Mouse (Mus musculus) heart, embryonic 13.5 days (tissue): ENCODE results near the gene Ephb1. TPM values are rescaled to one million over a fixed set of nuclear protein-coding genes. Genes with fewer than 3 reads are reported as not detected.

Experiments used
- ATAC-seq: fragments of 200-750 bp; cut with Nextera tagmentation; 2 replicates; pipeline ENCODE4 v1.8.0; 2017; ENCODE audit warnings: moderate TSS enrichment; ENCODE audit not compliant: insufficient number of reproducible peaks, low FRiP score, low TSS enrichment; ENCODE audit errors: extremely low read depth
- H3K27ac ChIP-seq: fragments of 300-500 bp; sonication (generic); replicated peaks from 2 replicates; pipeline ENCODE4 v1.5.1; 2015; ENCODE audit warnings: moderate library complexity, mild to moderate bottlenecking, inconsistent platforms
- H3K27me3 ChIP-seq: fragments of 300-500 bp; sonication (generic); replicated peaks from 2 replicates; pipeline ENCODE4 v1.6.1; 2015; ENCODE audit warnings: mild to moderate bottlenecking, inconsistent platforms
- H3K36me3 ChIP-seq: fragments of 300-500 bp; sonication (generic); 2 replicates; pipeline ENCODE4 v1.6.1; 2015; ENCODE audit warnings: mild to moderate bottlenecking, inconsistent platforms
- H3K4me1 ChIP-seq: fragments of 300-500 bp; sonication (generic); 2 replicates; pipeline ENCODE4 v1.6.1; 2015; ENCODE audit warnings: inconsistent platforms
- H3K4me2 ChIP-seq: fragments of 300-500 bp; sonication (generic); 2 replicates; pipeline ENCODE4 v1.6.1; 2015; ENCODE audit warnings: inconsistent platforms, mild to moderate bottlenecking, moderate library complexity
- H3K4me3 ChIP-seq: fragments of 300-500 bp; sonication (generic); 2 replicates; pipeline ENCODE4 v1.5.1; 2015; ENCODE audit warnings: moderate library complexity, mild to moderate bottlenecking, inconsistent platforms
- H3K9ac ChIP-seq: fragments of 300-500 bp; sonication (generic); 2 replicates; pipeline ENCODE4 v1.6.1; 2015; ENCODE audit warnings: inconsistent platforms, mild to moderate bottlenecking, moderate library complexity
- H3K9me3 ChIP-seq: fragments of 300-500 bp; sonication (generic); 2 replicates; pipeline ENCODE4 v1.6.1; 2016; ENCODE audit warnings: inconsistent platforms
- WGBS: fragments of 180-500 bp; shearing (Covaris S2); methylation state at CpG from one replicate; pipeline ENCODE4 v1.1.7; 2015; ENCODE audit warnings: mixed read lengths; 5-methylcytosine and 5-hydroxymethylcytosine counted together
- polyA plus RNA-seq: library from polyadenylated mRNA; unstranded; fragments of >200 nt; fragmentation: Nextera tagmentation; extraction: Ambion mirVana; gene quantifications from 2 replicates; pipeline ENCODE4 v1.2.1, GENCODE M21; 2015

The Ephb1 gene
- 0.96 and 1.4 TPM in 2 replicates for polyA plus RNA-seq

GRCm38 (mm10) chr9:102354561-102354973 is at the start of gene Ephb1:
TSS of gene Ephb1 (minus strand) at chr9:102354693.
- Histone ChIP-seq H3K9ac (peak within 1 kb of the TSS; percentile 65), H3K27ac (no peak within 1 kb of the TSS), H3K4me1 (peaks cover 32% of the 10 kb centered on the region), H3K4me3 (peak within 1 kb of the TSS; percentile 59), H3K9me3 (no peaks in the 10 kb centered on the region), H3K36me3 (no peaks in the 10 kb centered on the region), H3K4me2 (peak within 1 kb of the TSS; percentile 99), H3K27me3 (peaks cover 95% of the 10 kb centered on the region)
- peak; percentile 72 for ATAC-seq
- under 1% methylated on average over 22 of the region's 22 CpGs for WGBS

GRCm38 (mm10) chr9:102403086-102404021 is 48.9 kb upstream of the Ephb1 start:
- Histone ChIP-seq H3K9ac (no peak overlapping the region), H3K4me1 (peaks cover 13% of the 10 kb centered on the region), H3K4me3 (no peak overlapping the region), H3K36me3 (no peaks in the 10 kb centered on the region), H3K27ac (no peak overlapping the region), H3K27me3 (peaks cover 40% of the 10 kb centered on the region), H3K9me3 (no peaks in the 10 kb centered on the region), H3K4me2 (0 out of 2 replicates have a peak overlapping the region, but pooled peaks have one; percentile 6)
- no peak for ATAC-seq
- WGBS, result 20% methylated on average over 18 of the region's 18 CpGs

GRCm38 (mm10) chr9:102402671-102403070 is 48.2 kb upstream of the Ephb1 start:
- Histone ChIP-seq H3K36me3 (no peaks in the 10 kb centered on the region), H3K4me3 (no peak overlapping the region), H3K27ac (no peak overlapping the region), H3K4me1 (peaks cover 12% of the 10 kb centered on the region), H3K9ac (no peak overlapping the region), H3K4me2 (no peak overlapping the region), H3K27me3 (peaks cover 40% of the 10 kb centered on the region), H3K9me3 (no peaks in the 10 kb centered on the region)
- WGBS, result 51% methylated on average over 3 of the region's 3 CpGs
- ATAC-seq, result no peak

GRCm38 (mm10) chr9:102388266-102388665 is 33.8 kb upstream of the Ephb1 start:
- Histone ChIP-seq H3K9ac (no peak overlapping the region), H3K4me1 (no peaks in the 10 kb centered on the region), H3K27me3 (peaks cover 15% of the 10 kb centered on the region; the same call in 1 of the 2 replicates), H3K4me3 (no peak overlapping the region), H3K9me3 (no peaks in the 10 kb centered on the region; the same call in 1 of the 2 replicates), H3K27ac (no peak overlapping the region), H3K36me3 (no peaks in the 10 kb centered on the region), H3K4me2 (no peak overlapping the region)
- ATAC-seq, result no peak
- 49% methylated on average over 8 of the region's 8 CpGs for WGBS

GRCm38 (mm10) chr9:102386816-102387215 is 32.3 kb upstream of the Ephb1 start:
- Histone ChIP-seq H3K27me3 (peaks cover 19% of the 10 kb centered on the region; the same call in 1 of the 2 replicates), H3K36me3 (no peaks in the 10 kb centered on the region), H3K4me2 (no peak overlapping the region), H3K9me3 (no peaks in the 10 kb centered on the region; the same call in 1 of the 2 replicates), H3K4me1 (no peaks in the 10 kb centered on the region), H3K27ac (no peak overlapping the region), H3K4me3 (no peak overlapping the region), H3K9ac (no peak overlapping the region)
- no peak for ATAC-seq
- 90% methylated on average over 9 of the region's 9 CpGs for WGBS

GRCm38 (mm10) chr9:102380235-102380634 is 25.7 kb upstream of the Ephb1 start:
- Histone ChIP-seq H3K4me2 (no peak overlapping the region), H3K4me3 (no peak overlapping the region), H3K27ac (no peak overlapping the region), H3K36me3 (no peaks in the 10 kb centered on the region), H3K9me3 (no peaks in the 10 kb centered on the region), H3K9ac (no peak overlapping the region), H3K4me1 (no peaks in the 10 kb centered on the region), H3K27me3 (peaks cover 14% of the 10 kb centered on the region; the same call in 1 of the 2 replicates)
- ATAC-seq, result no peak
- WGBS, result 87% methylated on average over 2 of the region's 2 CpGs

- Histone ChIP-seq H3K4me1 (no peaks in the 10 kb centered on the region), H3K9me3 (no peaks in the 10 kb centered on the region), H3K36me3 (no peaks in the 10 kb centered on the region), H3K4me2 (no peak overlapping the region), H3K27ac (no peak overlapping the region), H3K4me3 (no peak overlapping the region), H3K27me3 (no peaks in the 10 kb centered on the region), H3K9ac (no peak overlapping the region)
- WGBS, result 82% methylated on average over 5 of the region's 5 CpGs
- ATAC-seq, result no peak
These were observed 20.2 kb upstream of the Ephb1 start for GRCm38 (mm10) chr9:102374661-102375060.

- Histone ChIP-seq H3K27ac (no peak overlapping the region), H3K27me3 (no peaks in the 10 kb centered on the region), H3K4me1 (no peaks in the 10 kb centered on the region), H3K9me3 (no peaks in the 10 kb centered on the region), H3K4me3 (no peak overlapping the region), H3K4me2 (no peak overlapping the region), H3K9ac (no peak overlapping the region), H3K36me3 (no peaks in the 10 kb centered on the region)
- no peak for ATAC-seq
- 66% methylated on average over 5 of the region's 5 CpGs for WGBS
These were observed 19.4 kb upstream of the Ephb1 start for GRCm38 (mm10) chr9:102373886-102374285.

- Histone ChIP-seq H3K9ac (no peak overlapping the region), H3K27me3 (0 out of 2 replicates have a peak, but pooled peaks cover 5% of the 10 kb centered on the region), H3K4me1 (no peaks in the 10 kb centered on the region), H3K4me2 (no peak overlapping the region), H3K4me3 (no peak overlapping the region), H3K36me3 (no peaks in the 10 kb centered on the region), H3K27ac (no peak overlapping the region), H3K9me3 (no peaks in the 10 kb centered on the region)
- 66% methylated on average over 3 of the region's 3 CpGs for WGBS
- ATAC-seq, result no peak
These were observed 17.4 kb upstream of the Ephb1 start for GRCm38 (mm10) chr9:102371936-102372335.

GRCm38 (mm10) chr9:102371036-102371770 is 16.7 kb upstream of the Ephb1 start:
- WGBS, result 46% methylated on average over 14 of the region's 14 CpGs
- ATAC-seq, result no peak
- no peak overlapping the region for H3K4me3 ChIP-seq
- no peaks in the 10 kb centered on the region for H3K4me1 ChIP-seq
- H3K4me2 ChIP-seq, result no peak overlapping the region
- no peak overlapping the region for H3K9ac ChIP-seq
- H3K27ac ChIP-seq, result no peak overlapping the region
- H3K36me3 ChIP-seq, result no peaks in the 10 kb centered on the region
- H3K9me3 ChIP-seq, result no peaks in the 10 kb centered on the region
- H3K27me3 ChIP-seq, result 0 out of 2 replicates have a peak, but pooled peaks cover 5% of the 10 kb centered on the region

- Histone ChIP-seq H3K27ac (no peak overlapping the region), H3K4me1 (no peaks in the 10 kb centered on the region), H3K9ac (no peak overlapping the region), H3K4me2 (no peak overlapping the region), H3K36me3 (no peaks in the 10 kb centered on the region), H3K9me3 (no peaks in the 10 kb centered on the region), H3K27me3 (0 out of 2 replicates have a peak, but pooled peaks cover 5% of the 10 kb centered on the region), H3K4me3 (no peak overlapping the region)
- WGBS, result 62% methylated on average over 8 of the region's 8 CpGs
- no peak for ATAC-seq
These were observed 15.6 kb upstream of the Ephb1 start for GRCm38 (mm10) chr9:102370141-102370540.
